9 mouse cellular contexts compared by ENCODE assay signal in genomic region chr4:133104194-133104569, GRCm38 (mm10). TPM values are rescaled to one million over a fixed set of nuclear protein-coding genes. Genes with fewer than 3 reads are reported as not detected.
DNase-seq lines count a peak whose midpoint lies in the region; ATAC-seq lines count a peak whose summit lies in the region.
"Had no signal": no experiment of that assay in that cellular context is flagged by ENCODE, and none has a peak within 500 bp of the region (broad histone marks: within the 10 kb centered on the region; RNA-seq: fewer than 3 reads in every experiment).

No protein-coding gene starts in this region.

- H3K36me3 ChIP-seq in hindbrain, embryonic 10.5 days, result no peaks in the 10 kb centered on the region
- no peaks in the 10 kb centered on the region for H3K36me3 ChIP-seq in hindbrain, embryonic 14.5 days (replicated peaks; ENCODE audit: control insufficient read depth, insufficient read depth)
- H3K36me3 ChIP-seq in intestine, embryonic 16.5 days (ENCODE audit: control insufficient read depth, insufficient read depth, low read length), result no peaks in the 10 kb centered on the region

- no peak for ATAC-seq in hindbrain, embryonic 14.5 days (ENCODE audit: low FRiP score)
- ATAC-seq in intestine, embryonic 16.5 days, result peak; percentile 57
- ATAC-seq in megakaryocyte-erythroid progenitor cell, adult 5-6 weeks (replicated peaks; ENCODE audit: low FRiP score, low TSS enrichment, poor library complexity, severe bottlenecking), result no peak

- no peak for DNase-seq in hindbrain, embryonic 10.5 days (ENCODE audit: low spot score)
- no peak for DNase-seq in hindbrain, embryonic 14.5 days (ENCODE audit: low spot score)
- peak; percentile 68 for DNase-seq in lung, postnatal 14 days
- DNase-seq in left cerebral cortex, adult 18-20 months (ENCODE audit: low spot score in 2 of 2), result no peak
- DNase-seq in frontal cortex, postnatal 10 days (ENCODE audit: low spot score in 2 of 2), result no peak
- DNase-seq: layer of hippocampus, postnatal 36 days had no signal

- WGBS in hindbrain, embryonic 10.5 days, result 30% methylated on average over 10 of the region's 10 CpGs
- WGBS in hindbrain, embryonic 14.5 days, result 41% methylated on average over 10 of the region's 10 CpGs
- 24% methylated on average over 10 of the region's 10 CpGs for WGBS in intestine, embryonic 16.5 days

- peak overlapping the region; percentile 72 for H3K27ac ChIP-seq in hindbrain, embryonic 10.5 days
- no peak overlapping the region for H3K27ac ChIP-seq in hindbrain, embryonic 14.5 days
- H3K27ac ChIP-seq in brown adipose tissue, adult 24 weeks (replicated peaks; ENCODE audit: low read depth, low read length), result peak overlapping the region; percentile 50
- peak overlapping the region; percentile 90 for H3K27ac ChIP-seq in intestine, embryonic 16.5 days (ENCODE audit: low read length)

- peaks cover 31% of the 10 kb centered on the region for H3K4me1 ChIP-seq in hindbrain, embryonic 10.5 days (replicated peaks)
- H3K4me1 ChIP-seq in hindbrain, embryonic 14.5 days (replicated peaks; ENCODE audit: control insufficient read depth, insufficient read depth, low read length), result 0 out of 2 replicates have a peak, but pooled peaks cover 11% of the 10 kb centered on the region
- peaks cover 24% of the 10 kb centered on the region for H3K4me1 ChIP-seq in brown adipose tissue, adult 24 weeks (ENCODE audit: control insufficient read depth, insufficient read depth, insufficient read length, low read length)
- peaks cover 24% of the 10 kb centered on the region for H3K4me1 ChIP-seq in intestine, embryonic 16.5 days (ENCODE audit: control insufficient read depth, insufficient read depth, low read length)

- H3K27me3 ChIP-seq in hindbrain, embryonic 10.5 days (ENCODE audit: insufficient read depth, poor library complexity, severe bottlenecking), result peaks cover 3% of the 10 kb centered on the region; the same call in 1 of the 2 replicates
- no peaks in the 10 kb centered on the region for H3K27me3 ChIP-seq in hindbrain, embryonic 14.5 days (ENCODE audit: control insufficient read depth, insufficient read depth, low read length)
- H3K27me3 ChIP-seq in intestine, embryonic 16.5 days (replicated peaks; ENCODE audit: control insufficient read depth, insufficient read depth, low read length), result no peaks in the 10 kb centered on the region

- no peaks in the 10 kb centered on the region for H3K9me3 ChIP-seq in hindbrain, embryonic 10.5 days
- no peaks in the 10 kb centered on the region for H3K9me3 ChIP-seq in hindbrain, embryonic 14.5 days (ENCODE audit: control insufficient read depth, low read length)
- H3K9me3 ChIP-seq in intestine, embryonic 16.5 days (ENCODE audit: control insufficient read depth, low read length), result no peaks in the 10 kb centered on the region

- H3K4me2 ChIP-seq in hindbrain, embryonic 14.5 days (replicated peaks), result no peak overlapping the region
- H3K4me2 ChIP-seq in intestine, embryonic 16.5 days (ENCODE audit: low read depth, low read length), result peak overlapping the region; percentile 38; the same call in 1 of the 2 replicates

- H3K9ac ChIP-seq in hindbrain, embryonic 14.5 days, result no peak overlapping the region
- H3K9ac ChIP-seq in intestine, embryonic 16.5 days (ENCODE audit: low read depth, low read length), result peak overlapping the region; percentile 43; the same call in 1 of the 2 replicates

- H3K4me3 ChIP-seq in hindbrain, embryonic 10.5 days, result 0 out of 2 replicates have a peak overlapping the region, but pooled peaks have one; percentile 6
- no peak overlapping the region for H3K4me3 ChIP-seq in hindbrain, embryonic 14.5 days (replicated peaks; ENCODE audit: low read length)
- H3K4me3 ChIP-seq in brown adipose tissue, adult 24 weeks (ENCODE audit: insufficient read depth, low read depth, low read length), result no peak overlapping the region
- H3K4me3 ChIP-seq in intestine, embryonic 16.5 days (ENCODE audit: low read length), result no peak overlapping the region

RNA-seq across cellular contexts. Expression of gene Wasf2, which starts 26.1 kb away (rescaled TPM):
- 42.1 and 67.1 TPM in 2 replicates for polyA plus RNA-seq in hindbrain, embryonic 10.5 days (2016; fragmentation: Nextera tagmentation; extraction: Ambion mirVana)
- polyA plus RNA-seq in hindbrain, embryonic 14.5 days (2014; fragmentation: Nextera tagmentation; extraction: Ambion mirVana), result 21.0 and 23.9 TPM in 2 replicates
- polyA plus RNA-seq in brown adipose tissue, adult 24 weeks (2012; ENCODE audit: insufficient read depth, insufficient read length, missing spikeins), result 39.6 and 39.8 TPM in 2 replicates
- polyA plus RNA-seq in intestine, embryonic 16.5 days (2015; fragmentation: Nextera tagmentation; extraction: Ambion mirVana), result 76.9 and 81.9 TPM in 2 replicates
- 10 to 100 TPM; 25.7 to 28.2 TPM for total RNA-seq in left cerebral cortex, adult 18-20 months (2021)
- total RNA-seq in megakaryocyte-erythroid progenitor cell, adult 5-6 weeks (2014; fragmentation: Nextera tagmentation), result 66.5 and 75.9 TPM in 2 replicates
- total RNA-seq in megakaryocyte-erythroid progenitor cell, adult 5-6 weeks (2017), result 16.7 and 27.7 TPM in 2 replicates
